8 mouse cellular contexts compared by ENCODE assay signal in genomic region chrX:94123059-94123839, GRCm38 (mm10). TPM values are rescaled to one million over a fixed set of nuclear protein-coding genes. Genes with fewer than 3 reads are reported as not detected.
DNase-seq lines count a peak whose midpoint lies in the region; ATAC-seq and TF ChIP-seq lines count a peak whose summit lies in the region.

Zfx (minus strand) TSS chrX:94123702.

- H3K79me2 ChIP-seq in myocyte (ENCODE audit: control insufficient read depth, insufficient read depth) = peaks cover 34% of the 10 kb centered on the region

- peak within 1 kb of the TSS; percentile 99 for H3K27ac ChIP-seq in heart, embryonic 12.5 days (ENCODE audit: poor library complexity, severe bottlenecking)
- H3K27ac ChIP-seq in kidney, embryonic 16.5 days (ENCODE audit: low read length) = peak within 1 kb of the TSS; percentile 98
- H3K27ac ChIP-seq in liver, embryonic 12.5 days = peak within 1 kb of the TSS; percentile 98

- H3K9ac ChIP-seq in heart, embryonic 12.5 days = peak within 1 kb of the TSS; percentile 93
- H3K9ac ChIP-seq in kidney, embryonic 16.5 days (replicated peaks; ENCODE audit: low read length) = peak within 1 kb of the TSS; percentile 94
- peak within 1 kb of the TSS; percentile 92 for H3K9ac ChIP-seq in liver, embryonic 12.5 days

- peak within 1 kb of the TSS; percentile 78 for H3K4me3 ChIP-seq in heart, embryonic 12.5 days
- H3K4me3 ChIP-seq in kidney, embryonic 16.5 days (ENCODE audit: low read length) = peak within 1 kb of the TSS; percentile 66
- H3K4me3 ChIP-seq in liver, embryonic 12.5 days = peak within 1 kb of the TSS; percentile 75
- H3K4me3 ChIP-seq in myocyte = peak within 1 kb of the TSS; percentile 56

- H3ac ChIP-seq in myocyte (ENCODE audit: control insufficient read depth, insufficient read length) = peak within 1 kb of the TSS; percentile 97

- H3K4me1 ChIP-seq in heart, embryonic 12.5 days (replicated peaks) = 0 out of 2 replicates have a peak, but pooled peaks cover 3% of the 10 kb centered on the region
- peaks cover 4% of the 10 kb centered on the region; the same call in 1 of the 2 replicates for H3K4me1 ChIP-seq in kidney, embryonic 16.5 days (ENCODE audit: insufficient read depth, low read length)
- peaks cover 12% of the 10 kb centered on the region for H3K4me1 ChIP-seq in liver, embryonic 12.5 days

- TF ChIP-seq POLR2A in myocyte (IDR thresholded peaks at IDR 0.05; ENCODE audit: insufficient read length, low read depth) = peak; percentile 58

- H3K27me3 ChIP-seq in heart, embryonic 12.5 days (replicated peaks) = peaks cover 48% of the 10 kb centered on the region
- H3K27me3 ChIP-seq in kidney, embryonic 16.5 days (ENCODE audit: insufficient read depth, low read length) = peaks cover 24% of the 10 kb centered on the region; the same call in 1 of the 2 replicates
- H3K27me3 ChIP-seq in liver, embryonic 12.5 days (replicated peaks) = peaks cover 47% of the 10 kb centered on the region
- no peaks in the 10 kb centered on the region for H3K27me3 ChIP-seq in myocyte (ENCODE audit: control insufficient read depth, insufficient read depth, insufficient read length)
- H3K27me3 ChIP-seq in splenic B cell, adult 2 months (ENCODE audit: control insufficient read depth, insufficient read depth, low read length, poor library complexity, severe bottlenecking) = no peaks in the 10 kb centered on the region

- peak within 1 kb of the TSS; percentile 69 for H3K4me2 ChIP-seq in heart, embryonic 12.5 days
- peak within 1 kb of the TSS; percentile 52 for H3K4me2 ChIP-seq in kidney, embryonic 16.5 days (replicated peaks; ENCODE audit: low read depth, low read length)
- peak within 1 kb of the TSS; percentile 76 for H3K4me2 ChIP-seq in liver, embryonic 12.5 days
- peak within 1 kb of the TSS; percentile 48 for H3K4me2 ChIP-seq in myocyte (ENCODE audit: low read depth)

- H3K36me3 ChIP-seq in heart, embryonic 12.5 days = no peaks in the 10 kb centered on the region
- no peaks in the 10 kb centered on the region for H3K36me3 ChIP-seq in kidney, embryonic 16.5 days (ENCODE audit: insufficient read depth, low read length)
- no peaks in the 10 kb centered on the region for H3K36me3 ChIP-seq in liver, embryonic 12.5 days
- no peaks in the 10 kb centered on the region for H3K36me3 ChIP-seq in myocyte (ENCODE audit: control insufficient read depth, insufficient read depth)
- no peaks in the 10 kb centered on the region for H3K36me3 ChIP-seq in splenic B cell, adult 2 months (ENCODE audit: control insufficient read depth, insufficient read depth, low read length, poor library complexity, severe bottlenecking)

- peak; percentile 61; the same call in 1 of the 2 replicates for ATAC-seq in erythroid progenitor cell, adult 5-6 weeks (replicated peaks; ENCODE audit: low FRiP score, poor library complexity, severe bottlenecking)
- ATAC-seq in heart, embryonic 12.5 days (ENCODE audit: insufficient number of reproducible peaks, low FRiP score) = peak; percentile 86
- peak; percentile 87 for ATAC-seq in kidney, embryonic 16.5 days (ENCODE audit: low FRiP score, low TSS enrichment)
- ATAC-seq in liver, embryonic 12.5 days = peak; percentile 78

- WGBS in heart, embryonic 12.5 days = 25% methylated on average over 48 of the region's 82 CpGs
- WGBS in kidney, embryonic 16.5 days = 23% methylated on average over 36 of the region's 82 CpGs
- 13% methylated on average over 51 of the region's 82 CpGs for WGBS in liver, embryonic 12.5 days (ENCODE audit: insufficient replicate concordance)

- H3K9me3 ChIP-seq in heart, embryonic 12.5 days (replicated peaks) = peaks cover 6% of the 10 kb centered on the region; the same call in 1 of the 2 replicates
- peaks cover 3% of the 10 kb centered on the region; the same call in 1 of the 2 replicates for H3K9me3 ChIP-seq in kidney, embryonic 16.5 days (ENCODE audit: low read length)
- no peaks in the 10 kb centered on the region for H3K9me3 ChIP-seq in liver, embryonic 12.5 days (replicated peaks)

- DNase-seq in CD4-positive, CD25-positive, alpha-beta regulatory T cell, adult 2 months (ENCODE audit: low read depth, low spot score) = peak; percentile 81
- peak; percentile 78 for DNase-seq in brain, adult 2 months (ENCODE audit: low read depth, low spot score)
- DNase-seq in splenic B cell, adult 2 months (ENCODE audit: low read depth, low spot score) = peak; percentile 68

TF ChIP-seq in myocyte, 11 proteins besides CTCF, POLR2A, EP300 and RAD21:
- TF ChIP-seq REST (IDR thresholded peaks at IDR 0.05; ENCODE audit: insufficient read depth, insufficient read length) (no peak), TCF12 (IDR thresholded peaks at IDR 0.05; ENCODE audit: insufficient read depth, poor library complexity, severe bottlenecking) (no peak), E2F4 (IDR thresholded peaks at IDR 0.05; ENCODE audit: insufficient read depth) (no peak), POLR2AphosphoS2 (IDR thresholded peaks at IDR 0.05; ENCODE audit: insufficient read length, low read depth) (peak; percentile 44), USF1 (IDR thresholded peaks at IDR 0.05; ENCODE audit: low read depth) (no peak), MYOG (IDR thresholded peaks at IDR 0.05; ENCODE audit: control insufficient read depth in 1 of 3, insufficient read depth in 1 of 3, insufficient read length in 2 of 3, low read depth in 2 of 3) (peak in 1 of 3 experiments; percentile 2), TCF3 (IDR thresholded peaks at IDR 0.05; ENCODE audit: insufficient read length, low read depth) (no peak), MAX (IDR thresholded peaks at IDR 0.05; ENCODE audit: low read depth) (no peak), MYOD1 (IDR thresholded peaks at IDR 0.05; ENCODE audit: control insufficient read depth in 1 of 3, insufficient read length in 2 of 3, low read depth in 2 of 3) (no peak), SRF (IDR thresholded peaks at IDR 0.05; ENCODE audit: control insufficient read depth, insufficient read length, low read depth) (no peak)

RNA-seq across cellular contexts. Expression of gene Zfx, which starts in this region (rescaled TPM):
- total RNA-seq in erythroid progenitor cell, adult 5-6 weeks (2015; ENCODE audit: low replicate concordance) = 27.8 and 30.2 TPM in 2 replicates
- 26.2 and 27.2 TPM in 2 replicates for total RNA-seq in erythroid progenitor cell, adult 5-6 weeks (2017; ENCODE audit: low replicate concordance)
- polyA plus RNA-seq in heart, embryonic 12.5 days (2016; fragmentation: Nextera tagmentation; extraction: Ambion mirVana) = 24.5 and 25.1 TPM in 2 replicates
- 30.5 and 31.6 TPM in 2 replicates for polyA plus RNA-seq in kidney, embryonic 16.5 days (2015; fragmentation: Nextera tagmentation; extraction: Ambion mirVana)
- polyA plus RNA-seq in liver, embryonic 12.5 days (2016; fragmentation: Nextera tagmentation; extraction: Ambion mirVana) = 16.0 and 16.3 TPM in 2 replicates
- polyA plus RNA-seq in myocyte (2012; fragmentation: generic; extraction: Trizol) = 4.7 TPM

Comparison
In these comparisons a context has a peak if more than half of its experiments do, and no peak if none do; other contexts are left out.
1. Peak in every context shown above with its lines: DNase-seq, ATAC-seq, H3K4me3 ChIP-seq and H3K27ac ChIP-seq.